Mouse (Mus musculus) MEL (cell line): ENCODE data around the gene Slco3a1.

Experiments used
- CHD1 ChIP-seq: IDR thresholded peaks from 2 replicates; pipeline ENCODE4 v1.6.1; 2012; ENCODE audit warnings: low read depth, mild to moderate bottlenecking, inconsistent platforms, low read length, improper control_type of control experiment
- CTCF ChIP-seq, 3 experiments: IDR thresholded peaks in 2 of 3; conservative IDR thresholded peaks in 1 of 3; 2 replicates each; pipeline ENCODE4 v1.5.1; 2011 to 2012; ENCODE audit warnings: low read length in 3 of 3, low read depth in 2 of 3, mild to moderate bottlenecking in 2 of 3, improper control_type of control experiment in 1 of 3, inconsistent platforms in 1 of 3, mixed read lengths in 1 of 3, moderate library complexity in 1 of 3; ENCODE audit not compliant: control insufficient read depth in 1 of 3, insufficient read depth in 1 of 3, poor library complexity in 1 of 3, severe bottlenecking in 1 of 3
- GATA1 ChIP-seq: IDR thresholded peaks from 2 replicates; pipeline ENCODE4 v1.6.1; 2011; ENCODE audit warnings: low read depth, low read length, improper control_type of control experiment
- HCFC1 ChIP-seq: IDR thresholded peaks from 2 replicates; pipeline ENCODE4 v1.6.1; 2012; ENCODE audit warnings: low read depth, mild to moderate bottlenecking, inconsistent platforms, low read length, improper control_type of control experiment, moderate library complexity
- MAZ ChIP-seq: IDR thresholded peaks from 2 replicates; pipeline ENCODE4 v1.6.1; 2012; ENCODE audit warnings: low read depth, mild to moderate bottlenecking, inconsistent platforms, low read length, improper control_type of control experiment
- MYC ChIP-seq: IDR thresholded peaks from 2 replicates; pipeline ENCODE4 v1.6.1; 2011; ENCODE audit warnings: low read depth, mild to moderate bottlenecking, low read length, improper control_type of control experiment, moderate library complexity
- NRF1 ChIP-seq: IDR thresholded peaks from 2 replicates; pipeline ENCODE4 v1.6.1; 2014; ENCODE audit warnings: low read depth, mild to moderate bottlenecking, inconsistent platforms, low read length, improper control_type of control experiment, moderate library complexity; ENCODE audit not compliant: poor library complexity, insufficient read depth, severe bottlenecking
- POLR2A ChIP-seq, 2 experiments: IDR thresholded peaks; 2 replicates each; pipeline ENCODE4 v1.6.1; 2011 to 2012; ENCODE audit warnings: low read length in 2 of 2, mild to moderate bottlenecking in 2 of 2, control low read depth in 1 of 2, improper control_type of control experiment in 1 of 2, low read depth in 1 of 2, moderate library complexity in 1 of 2; ENCODE audit not compliant: control insufficient read depth in 1 of 2, insufficient read depth in 1 of 2, poor library complexity in 1 of 2
- RAD21 ChIP-seq: IDR thresholded peaks from 2 replicates; pipeline ENCODE4 v1.6.1; 2011; ENCODE audit warnings: mild to moderate bottlenecking, low read depth, low read length, improper control_type of control experiment
- SIN3A ChIP-seq: IDR thresholded peaks from 2 replicates; pipeline ENCODE4 v1.6.1; 2012; ENCODE audit warnings: low read length, improper control_type of control experiment, inconsistent platforms
- TAL1 ChIP-seq: IDR thresholded peaks from 2 replicates; pipeline ENCODE4 v1.6.1; 2012; ENCODE audit warnings: mild to moderate bottlenecking, inconsistent platforms, low read length, moderate library complexity, mixed read lengths
- TCF12 ChIP-seq: IDR thresholded peaks from 2 replicates; pipeline ENCODE4 v1.6.1; 2014; ENCODE audit warnings: low read depth, mild to moderate bottlenecking, inconsistent platforms, low read length, improper control_type of control experiment, moderate library complexity
- ZMIZ1 ChIP-seq: IDR thresholded peaks from 2 replicates; pipeline ENCODE4 v1.6.1; 2012; ENCODE audit warnings: low read depth, mild to moderate bottlenecking, inconsistent platforms, low read length, improper control_type of control experiment, moderate library complexity

DNA sequence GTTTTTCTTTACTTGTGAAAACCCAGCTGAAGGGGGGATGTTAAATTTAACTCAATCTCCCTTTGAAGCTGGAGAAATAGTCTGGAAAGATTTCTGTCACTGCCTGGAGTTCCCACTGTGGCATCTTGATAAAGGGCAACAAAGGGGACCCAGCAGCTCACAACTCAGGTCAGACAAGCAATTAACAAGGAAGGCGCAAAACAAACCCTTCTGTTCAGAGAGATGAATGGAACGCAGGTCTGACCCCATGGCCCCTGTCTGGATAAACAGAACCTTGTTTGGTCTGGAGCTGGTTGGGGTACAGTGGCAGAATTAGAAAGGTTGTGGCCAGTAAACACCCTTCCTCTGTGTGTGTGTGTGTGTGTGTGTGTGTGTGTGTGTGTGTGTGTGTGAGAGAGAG is 106.8 kb downstream of the Slco3a1 start:
- TF ChIP-seq CTCF (IDR thresholded peaks at IDR 0.05 in 2 of 3, conservative IDR thresholded peaks at IDR 0.05 in 1 of 3; ENCODE audit: control insufficient read depth in 1 of 3, insufficient read depth in 1 of 3, low read depth in 2 of 3, low read length in 3 of 3, poor library complexity in 1 of 3, severe bottlenecking in 1 of 3) (no peak), HCFC1 (no peak), GATA1 (no peak), ZMIZ1 (no peak), SIN3A (no peak), TAL1 (no peak), MYC (no peak), RAD21 (no peak), CHD1 (no peak), NRF1 (no peak), POLR2A (IDR thresholded peaks at IDR 0.05; ENCODE audit: control insufficient read depth in 1 of 2, insufficient read depth in 1 of 2, low read depth in 1 of 2, low read length in 2 of 2, poor library complexity in 1 of 2) (no peak), MAZ (no peak), TCF12 (no peak)
